Mouse (Mus musculus) limb, embryonic 12.5 days (tissue): ENCODE data around the gene Cobll1. TPM values are rescaled to one million over a fixed set of nuclear protein-coding genes. Genes with fewer than 3 reads are reported as not detected.

Experiments used
- ATAC-seq: fragments of 200-750 bp; cut with Nextera tagmentation; 2 replicates; pipeline ENCODE4 v1.8.0; 2017; ENCODE audit warnings: low read depth, moderate TSS enrichment; ENCODE audit not compliant: insufficient number of reproducible peaks, insufficient read depth, low FRiP score, low TSS enrichment
- H3K27ac ChIP-seq: fragments of 300-500 bp; sonication (generic); 2 replicates; pipeline ENCODE4 v1.5.1; 2016; ENCODE audit warnings: mild to moderate bottlenecking, moderate library complexity
- H3K27me3 ChIP-seq: fragments of 300-500 bp; sonication (generic); 2 replicates; pipeline ENCODE4 v1.6.1; 2016; ENCODE audit warnings: mild to moderate bottlenecking, moderate library complexity
- H3K36me3 ChIP-seq: fragments of 300-500 bp; sonication (generic); 2 replicates; pipeline ENCODE4 v1.6.1; 2016; ENCODE audit warnings: mild to moderate bottlenecking, moderate library complexity
- H3K4me1 ChIP-seq: fragments of 300-500 bp; sonication (generic); replicated peaks from 2 replicates; pipeline ENCODE4 v1.6.1; 2016
- H3K4me2 ChIP-seq: fragments of 300-500 bp; sonication (generic); 2 replicates; pipeline ENCODE4 v1.6.1; 2016; ENCODE audit warnings: mild to moderate bottlenecking, moderate library complexity
- H3K4me3 ChIP-seq: fragments of 300-500 bp; sonication (generic); replicated peaks from 2 replicates; pipeline ENCODE4 v1.5.1; 2016; ENCODE audit warnings: mild to moderate bottlenecking
- H3K9ac ChIP-seq: fragments of 300-500 bp; sonication (generic); replicated peaks from 2 replicates; pipeline ENCODE4 v1.6.1; 2016; ENCODE audit warnings: mild to moderate bottlenecking, moderate library complexity
- H3K9me3 ChIP-seq: fragments of 300-500 bp; sonication (generic); 2 replicates; pipeline ENCODE4 v1.6.1; 2016; ENCODE audit warnings: mild to moderate bottlenecking, moderate library complexity
- WGBS: fragments of 180-500 bp; shearing (Covaris S2); methylation state at CpG from one replicate; pipeline ENCODE4 v1.1.7; 2016; 5-methylcytosine and 5-hydroxymethylcytosine counted together
- polyA plus RNA-seq: library from polyadenylated mRNA; unstranded; fragments of >200 nt; fragmentation: Nextera tagmentation; extraction: Ambion mirVana; gene quantifications from 2 replicates; pipeline ENCODE4 v1.2.1, GENCODE M21; 2016

Gene Cobll1
- polyA plus RNA-seq, 1 experiment from 2014 or later = 1.8 TPM

DNA sequence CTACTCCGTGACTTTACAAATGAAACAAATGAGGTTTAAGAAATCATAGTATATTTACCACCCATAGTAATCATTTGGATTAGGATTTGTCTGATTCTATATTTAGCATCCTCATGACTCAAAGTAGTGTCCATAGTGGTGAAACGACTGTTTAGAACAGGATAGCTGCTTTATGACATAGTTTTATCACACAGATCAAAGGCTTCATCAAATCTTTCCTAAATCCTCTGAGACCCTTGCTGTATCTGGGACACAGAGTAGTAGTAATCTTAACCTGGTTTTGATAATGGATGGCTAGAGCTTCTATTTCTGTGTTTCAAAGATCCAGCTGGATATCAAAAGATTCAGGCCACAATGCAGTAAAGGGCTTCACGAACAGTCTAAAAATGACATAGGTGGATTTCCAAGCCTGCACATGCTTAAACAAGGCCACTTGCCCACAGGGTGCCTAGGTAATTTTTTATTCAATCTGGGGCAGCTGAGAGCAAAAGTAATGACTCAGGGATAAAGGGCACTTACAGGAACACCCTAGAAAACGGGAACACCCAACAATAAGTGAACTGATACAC is 98.0 kb downstream of the Cobll1 start:
- ATAC-seq = no peak
- H3K4me3 ChIP-seq = no peak overlapping the region

DNA sequence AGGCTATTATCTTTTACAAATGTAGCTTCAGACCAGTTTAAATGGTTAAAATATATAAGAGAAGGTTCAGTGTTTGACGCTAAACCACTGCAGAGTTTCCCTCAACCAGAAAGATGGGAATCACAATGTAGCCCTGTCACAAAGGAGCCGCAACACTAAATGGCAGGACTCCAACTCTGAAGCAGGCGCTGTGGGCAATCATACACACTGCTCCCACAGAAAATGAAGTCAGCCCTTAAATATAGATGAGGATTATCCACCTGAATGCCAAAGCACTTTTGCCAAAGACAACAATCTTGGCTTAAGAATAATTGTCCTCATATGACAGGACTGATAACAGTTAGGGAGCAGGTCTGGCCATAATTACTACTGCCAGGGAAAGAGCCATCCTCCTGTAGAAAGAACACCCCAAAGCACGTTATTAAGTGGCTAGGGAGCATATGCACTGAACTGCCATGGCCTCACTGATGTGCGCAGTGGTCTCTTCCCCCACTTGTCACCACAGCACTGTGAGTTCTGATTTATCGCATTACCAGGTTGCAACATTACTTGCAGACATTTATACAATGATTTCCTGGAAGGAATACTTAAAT is 98.8 kb downstream of the Cobll1 start:
- Histone ChIP-seq H3K36me3 (no peaks in the 10 kb centered on the region), H3K9ac (no peak overlapping the region), H3K4me1 (peaks cover 3% of the 10 kb centered on the region; the same call in 1 of the 2 replicates), H3K4me2 (no peak overlapping the region), H3K4me3 (no peak overlapping the region), H3K27me3 (no peaks in the 10 kb centered on the region), H3K27ac (no peak overlapping the region), H3K9me3 (no peaks in the 10 kb centered on the region)
- 70% methylated on average over 6 of the region's 6 CpGs for WGBS
- no peak for ATAC-seq

More for the DNA sequence above, 98.0 kb downstream of the Cobll1 start:
- 0 out of 2 replicates have a peak, but pooled peaks cover 2% of the 10 kb centered on the region for H3K27me3 ChIP-seq
- H3K4me2 ChIP-seq = no peak overlapping the region
- WGBS = 59% methylated on average over 4 of the region's 4 CpGs
- no peak overlapping the region for H3K27ac ChIP-seq
- no peaks in the 10 kb centered on the region for H3K9me3 ChIP-seq
- no peak overlapping the region for H3K9ac ChIP-seq
- no peaks in the 10 kb centered on the region for H3K36me3 ChIP-seq
- peaks cover 3% of the 10 kb centered on the region; the same call in 1 of the 2 replicates for H3K4me1 ChIP-seq

DNA sequence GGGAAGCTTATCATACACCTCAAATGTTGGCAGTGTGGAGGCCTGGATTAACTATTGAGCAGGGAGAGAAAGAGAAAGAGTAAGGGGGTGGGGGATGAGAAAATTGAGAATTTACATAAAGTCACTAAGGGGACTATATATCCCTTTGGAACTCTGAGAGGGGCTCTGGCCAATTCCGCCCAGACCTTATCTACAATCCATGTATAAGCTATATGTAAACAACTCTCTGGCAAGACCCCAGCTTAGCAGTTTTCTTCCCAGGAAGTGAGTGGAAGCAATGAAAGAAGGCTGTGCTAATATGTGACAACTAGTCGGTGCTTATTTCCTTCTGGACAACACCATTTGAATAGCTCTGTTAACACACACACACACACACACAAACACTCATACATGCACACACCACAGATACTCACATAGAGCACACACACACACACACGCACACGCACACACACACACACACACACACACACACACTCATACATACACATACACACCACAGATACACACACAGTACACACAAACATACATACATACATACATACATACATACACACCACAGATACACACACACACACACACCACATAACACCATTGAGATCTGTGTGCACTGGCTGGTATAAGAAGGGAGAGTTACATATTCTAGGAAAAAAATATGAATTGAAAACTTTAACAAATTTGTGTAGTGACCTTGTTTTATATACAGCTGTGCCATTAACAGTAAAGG is 99.4 kb downstream of the Cobll1 start:
- Histone ChIP-seq H3K9me3 (no peaks in the 10 kb centered on the region), H3K4me1 (peaks cover 3% of the 10 kb centered on the region; the same call in 1 of the 2 replicates), H3K27me3 (no peaks in the 10 kb centered on the region), H3K4me3 (no peak overlapping the region), H3K27ac (no peak overlapping the region), H3K36me3 (no peaks in the 10 kb centered on the region), H3K4me2 (no peak overlapping the region), H3K9ac (no peak overlapping the region)
- no peak for ATAC-seq
- WGBS = 75% methylated on average over 4 of the region's 4 CpGs

DNA sequence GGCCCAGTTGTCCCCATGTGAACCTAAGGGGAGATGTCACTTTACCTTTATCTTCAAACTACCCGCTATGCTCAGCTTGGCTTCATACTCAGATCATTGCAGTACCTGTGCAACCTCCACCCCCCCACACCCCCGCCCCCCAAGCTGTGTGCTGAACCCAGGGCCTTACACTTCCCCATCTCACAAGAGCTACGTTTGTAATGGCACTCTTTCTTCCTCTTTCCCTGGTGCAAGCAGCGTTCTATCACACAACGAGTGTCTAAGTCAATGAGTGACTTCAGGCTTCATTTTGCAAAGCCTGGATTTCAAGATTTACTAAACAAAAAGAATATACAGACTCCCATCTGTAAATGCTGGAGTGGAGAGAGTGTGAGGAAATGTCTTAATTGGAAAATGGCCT is 100.2 kb downstream of the Cobll1 start:
- H3K9ac ChIP-seq = no peak overlapping the region
- H3K4me3 ChIP-seq = no peak overlapping the region
- H3K36me3 ChIP-seq = no peaks in the 10 kb centered on the region
- no peaks in the 10 kb centered on the region for H3K27me3 ChIP-seq
- no peaks in the 10 kb centered on the region for H3K9me3 ChIP-seq
- peaks cover 3% of the 10 kb centered on the region; the same call in 1 of the 2 replicates for H3K4me1 ChIP-seq
- WGBS = 77% methylated on average over 5 of the region's 5 CpGs
- no peak overlapping the region for H3K4me2 ChIP-seq
- ATAC-seq = no peak
- no peak overlapping the region for H3K27ac ChIP-seq

DNA sequence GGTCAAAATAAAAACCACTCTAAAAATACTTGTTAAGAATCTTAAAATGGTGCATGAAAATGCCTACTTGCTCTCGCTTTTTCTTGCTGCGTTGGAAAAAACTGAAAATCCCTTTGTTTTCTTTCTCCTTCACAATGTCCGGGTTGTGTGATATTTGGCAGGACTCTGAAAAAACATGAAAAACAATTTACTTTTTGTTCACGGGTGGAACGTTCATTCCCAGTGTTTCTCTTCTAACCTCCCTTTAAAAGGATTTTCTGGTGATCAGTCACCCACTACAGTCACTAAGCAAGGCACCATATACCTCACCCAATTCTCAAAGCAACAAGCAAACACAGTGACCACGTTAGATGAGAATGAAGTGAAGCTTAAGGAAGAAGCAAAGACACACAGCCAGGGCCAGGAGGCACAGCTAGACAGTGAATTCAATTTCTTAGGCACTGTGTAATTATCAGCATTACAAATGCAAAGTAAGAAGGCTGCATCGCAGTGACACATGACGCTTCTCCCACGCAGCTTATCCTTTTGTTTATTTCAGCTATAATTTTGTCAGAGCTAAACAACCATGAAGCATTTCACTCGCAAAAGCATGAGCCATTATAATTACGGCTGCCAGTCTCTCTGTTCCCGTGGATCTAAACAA is 112.9 kb downstream of the Cobll1 start:
- Histone ChIP-seq H3K36me3 (no peaks in the 10 kb centered on the region), H3K27me3 (no peaks in the 10 kb centered on the region), H3K4me1 (no peaks in the 10 kb centered on the region), H3K9me3 (peaks cover 3% of the 10 kb centered on the region; the same call in 1 of the 2 replicates), H3K4me2 (no peak overlapping the region), H3K9ac (no peak overlapping the region), H3K27ac (no peak overlapping the region), H3K4me3 (no peak overlapping the region)
- ATAC-seq = no peak
- WGBS = 84% methylated on average over 12 of the region's 12 CpGs

DNA sequence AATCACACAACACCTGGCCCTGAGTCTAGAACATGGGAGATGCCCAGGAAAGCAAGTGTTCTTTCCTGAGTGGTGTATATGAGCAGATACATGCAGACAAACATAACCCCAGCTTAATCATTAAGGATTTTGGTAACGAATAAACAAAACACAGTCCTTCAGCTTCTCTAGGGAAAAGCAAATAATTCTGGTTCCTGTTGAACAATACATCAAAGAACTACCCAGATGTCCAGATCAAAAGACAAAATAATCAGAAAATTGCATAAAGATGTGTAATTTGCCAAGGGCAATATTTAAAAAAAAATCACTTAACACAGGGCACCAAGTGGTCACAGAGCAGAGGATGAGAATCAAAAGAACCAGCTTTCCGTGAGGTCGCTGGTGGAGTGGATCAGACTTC is 115.5 kb downstream of the Cobll1 start:
- no peaks in the 10 kb centered on the region for H3K27me3 ChIP-seq
- ATAC-seq = no peak
- H3K9ac ChIP-seq = no peak overlapping the region
- WGBS = 69% methylated on average over 3 of the region's 3 CpGs
- H3K4me3 ChIP-seq = no peak overlapping the region
- peaks cover 8% of the 10 kb centered on the region for H3K4me1 ChIP-seq
- no peaks in the 10 kb centered on the region for H3K9me3 ChIP-seq
- H3K36me3 ChIP-seq = no peaks in the 10 kb centered on the region
- H3K4me2 ChIP-seq = no peak overlapping the region
- no peak overlapping the region for H3K27ac ChIP-seq

DNA sequence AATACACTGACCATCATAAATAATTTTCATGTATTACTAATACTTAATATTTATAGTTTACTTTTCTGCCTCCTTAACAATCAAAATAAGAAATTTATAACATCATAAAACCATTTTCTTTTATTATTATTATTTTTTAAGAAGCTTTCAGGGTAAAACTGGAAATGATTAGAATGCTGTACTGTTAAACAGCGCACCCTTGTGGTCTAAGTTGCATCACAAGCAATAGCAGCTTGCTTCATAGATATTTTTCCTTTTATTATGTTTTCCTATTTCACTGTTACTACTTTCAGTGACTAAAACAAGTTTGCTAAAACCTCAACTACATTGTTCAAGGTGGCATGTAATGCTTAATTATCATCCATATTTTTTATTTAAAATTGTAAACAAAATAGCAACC is 117.8 kb downstream of the Cobll1 start:
- Histone ChIP-seq H3K4me2 (no peak overlapping the region), H3K4me1 (peaks cover 8% of the 10 kb centered on the region), H3K27me3 (no peaks in the 10 kb centered on the region), H3K9me3 (no peaks in the 10 kb centered on the region), H3K36me3 (no peaks in the 10 kb centered on the region), H3K27ac (no peak overlapping the region), H3K9ac (no peak overlapping the region), H3K4me3 (no peak overlapping the region)
- no peak for ATAC-seq
- 5% methylated on average over 1 of the region's 1 CpGs for WGBS

DNA sequence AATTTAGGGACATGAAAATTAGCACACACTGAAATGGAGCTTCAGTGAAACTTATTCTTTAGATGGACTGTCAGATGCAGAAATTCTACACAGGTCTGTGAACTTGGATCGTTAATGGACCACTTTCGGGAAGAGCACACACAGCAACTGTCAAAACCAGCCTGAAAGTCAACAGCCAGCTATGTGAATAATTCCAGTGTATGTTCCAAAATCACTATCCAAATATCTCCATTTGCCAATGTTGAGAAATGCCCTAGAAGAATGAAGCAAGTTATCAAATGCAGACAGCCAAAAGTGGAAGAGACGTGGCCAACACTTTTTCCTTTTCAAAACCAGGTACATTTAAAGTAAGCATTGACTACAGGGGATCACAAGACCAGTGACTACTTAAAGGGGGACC is 118.2 kb downstream of the Cobll1 start:
- H3K27ac ChIP-seq = no peak overlapping the region
- WGBS = 77% methylated on average over 3 of the region's 3 CpGs

DNA sequence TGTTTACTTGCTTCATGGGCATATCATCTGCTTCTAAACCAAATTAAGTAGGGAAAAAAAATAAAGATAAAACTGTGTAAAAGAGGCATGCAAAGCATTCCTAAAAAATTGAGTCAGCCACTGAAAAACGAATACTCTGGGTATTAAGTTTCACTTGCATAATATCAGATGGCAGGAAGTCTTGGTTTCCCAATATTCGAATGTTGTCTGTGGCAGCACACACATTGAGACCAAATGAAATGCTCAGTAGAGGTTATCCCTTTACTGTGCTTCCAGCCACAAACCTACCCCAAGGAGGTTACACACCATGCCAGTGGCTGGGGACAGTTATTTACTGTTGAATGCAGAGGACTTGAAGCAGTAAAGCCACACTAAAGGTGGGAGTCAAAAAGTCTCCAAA is 119.1 kb downstream of the Cobll1 start:
- no peaks in the 10 kb centered on the region for H3K36me3 ChIP-seq
- H3K9ac ChIP-seq = no peak overlapping the region
- WGBS = 28% methylated on average over 2 of the region's 2 CpGs
- no peak overlapping the region for H3K4me2 ChIP-seq
- no peaks in the 10 kb centered on the region for H3K9me3 ChIP-seq
- peaks cover 8% of the 10 kb centered on the region for H3K4me1 ChIP-seq
- H3K27me3 ChIP-seq = no peaks in the 10 kb centered on the region
- H3K27ac ChIP-seq = no peak overlapping the region
- no peak overlapping the region for H3K4me3 ChIP-seq
- ATAC-seq = no peak

More for the DNA sequence above, 118.2 kb downstream of the Cobll1 start:
- no peaks in the 10 kb centered on the region for H3K9me3 ChIP-seq
- peaks cover 8% of the 10 kb centered on the region for H3K4me1 ChIP-seq
- H3K36me3 ChIP-seq = no peaks in the 10 kb centered on the region
- no peak overlapping the region for H3K4me2 ChIP-seq
- H3K9ac ChIP-seq = no peak overlapping the region
- H3K27me3 ChIP-seq = no peaks in the 10 kb centered on the region
- no peak for ATAC-seq
- H3K4me3 ChIP-seq = no peak overlapping the region

DNA sequence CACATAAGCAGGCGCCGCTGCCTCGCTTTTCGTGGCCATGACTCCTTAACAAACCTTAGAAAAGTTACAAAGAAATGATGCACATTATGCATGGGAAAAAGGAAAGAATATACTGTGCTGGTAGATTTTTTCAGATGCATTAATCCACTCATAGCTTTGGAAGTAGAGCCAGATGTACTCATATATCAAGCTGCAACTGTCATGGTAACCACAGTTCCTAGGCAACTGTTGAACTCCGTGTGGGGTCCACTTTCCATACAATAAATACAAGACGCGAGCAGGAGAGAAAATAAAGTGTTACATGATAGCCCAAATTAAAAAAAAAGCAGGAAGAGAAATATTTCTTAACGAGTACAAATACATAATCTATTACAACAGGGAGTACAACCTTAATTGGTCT is 119.5 kb downstream of the Cobll1 start:
- H3K4me1 ChIP-seq = peaks cover 8% of the 10 kb centered on the region
- 54% methylated on average over 8 of the region's 8 CpGs for WGBS
- ATAC-seq = peak; percentile 56; the same call in 1 of the 2 replicates
- H3K27ac ChIP-seq = no peak overlapping the region; the same call in 1 of the 2 replicates
- H3K4me3 ChIP-seq = no peak overlapping the region
- H3K4me2 ChIP-seq = no peak overlapping the region
- H3K36me3 ChIP-seq = no peaks in the 10 kb centered on the region
- no peak overlapping the region for H3K9ac ChIP-seq
- no peaks in the 10 kb centered on the region for H3K27me3 ChIP-seq
- H3K9me3 ChIP-seq = no peaks in the 10 kb centered on the region

DNA sequence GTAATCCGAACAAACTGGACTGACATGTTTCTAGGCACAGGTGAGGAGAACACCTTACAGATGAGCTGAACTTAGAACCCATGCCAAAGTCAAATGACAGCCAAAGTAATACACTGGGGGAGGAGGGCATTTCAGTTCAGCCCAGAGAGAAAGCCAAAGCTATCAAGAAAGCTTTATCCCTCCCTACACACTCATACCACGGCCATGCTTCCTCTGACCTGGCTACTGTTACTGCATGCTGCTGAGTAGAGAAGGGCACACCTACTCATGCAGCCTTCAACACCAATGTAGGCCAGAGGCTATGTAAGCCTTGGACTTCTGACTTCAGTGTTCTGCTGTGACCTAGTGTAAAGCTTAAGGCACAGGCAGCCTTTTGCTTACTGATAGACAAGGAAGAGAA is 120.1 kb downstream of the Cobll1 start:
- Histone ChIP-seq H3K4me2 (no peak overlapping the region), H3K9ac (no peak overlapping the region), H3K4me3 (no peak overlapping the region), H3K27ac (no peak overlapping the region; the same call in 1 of the 2 replicates), H3K27me3 (no peaks in the 10 kb centered on the region), H3K9me3 (no peaks in the 10 kb centered on the region), H3K4me1 (peaks cover 8% of the 10 kb centered on the region), H3K36me3 (no peaks in the 10 kb centered on the region)
- ATAC-seq = 0 out of 2 replicates have a peak, but pooled peaks have one; percentile 31
- 90% methylated on average over 2 of the region's 2 CpGs for WGBS
